19 mouse cellular contexts compared by ENCODE assay signal in genomic region chr1:126932658-126933057, GRCm38 (mm10).
"Had no signal": no experiment of that assay in that cellular context is flagged by ENCODE, and none has a peak within 500 bp of the region (broad histone marks: within the 10 kb centered on the region; RNA-seq: fewer than 3 reads in every experiment).

No protein-coding gene starts in this region.

- H3K9me3 ChIP-seq: limb, embryonic 12.5 days; limb, embryonic 15.5 days; midbrain, embryonic 13.5 days had no signal

- H3K4me3 ChIP-seq: left cerebral cortex, adult 2 months; limb, embryonic 12.5 days; limb, embryonic 15.5 days; midbrain, embryonic 13.5 days had no signal

- H3K27ac ChIP-seq: left cerebral cortex, adult 2 months; limb, embryonic 12.5 days; limb, embryonic 15.5 days; liver, embryonic 14.5 days; macrophage; midbrain, embryonic 13.5 days; stomach, postnatal 0 days had no signal

- ATAC-seq: liver, postnatal 0 days had no signal

- DNase-seq: kidney, adult 18-20 months; kidney, adult 9 months; kidney, postnatal 10 days; kidney, postnatal 36 days; layer of hippocampus, postnatal 36 days; liver, postnatal 0 days; lung, embryonic 14.5 days; right cerebral cortex, postnatal 4 days; thymus, adult 2 months; thymus, postnatal 14 days; thymus, postnatal 4 days had no signal

- H3K4me2 ChIP-seq: limb, embryonic 12.5 days; limb, embryonic 15.5 days; liver, embryonic 11.5 days; lung, embryonic 14.5 days had no signal

- H3K36me3 ChIP-seq: limb, embryonic 12.5 days; limb, embryonic 15.5 days; midbrain, embryonic 13.5 days had no signal

- H3K27me3 ChIP-seq: limb, embryonic 15.5 days; midbrain, embryonic 13.5 days had no signal

- H3K9ac ChIP-seq: limb, embryonic 12.5 days; limb, embryonic 15.5 days; liver, embryonic 14.5 days; liver, postnatal 0 days; lung, embryonic 14.5 days had no signal
